Mouse (Mus musculus) heart, postnatal 0 days (tissue): ENCODE data around the gene Mknk2. TPM values are rescaled to one million over a fixed set of nuclear protein-coding genes. Genes with fewer than 3 reads are reported as not detected.
A peak's percentile ranks its signal among the peaks of the same experiment; 100 is the strongest.

Experiments used
- ATAC-seq: fragments of 200-750 bp; cut with Nextera tagmentation; 2 replicates; pipeline ENCODE4 v1.8.0; 2017; ENCODE audit warnings: low read depth, moderate number of reproducible peaks, moderate library complexity; ENCODE audit not compliant: insufficient read depth
- DNase-seq: peaks from one replicate; pipeline ENCODE4 v3.0.0-alpha.2; 2016; ENCODE audit warnings: low spot score
- H3K27ac ChIP-seq: fragments of 300-500 bp; sonication (generic); 2 replicates; pipeline ENCODE4 v1.5.1; 2014; ENCODE audit warnings: low read depth, mild to moderate bottlenecking
- H3K27me3 ChIP-seq: fragments of 300-500 bp; sonication (generic); 2 replicates; pipeline ENCODE4 v1.6.1; 2014; ENCODE audit warnings: low read length, mixed read lengths; ENCODE audit not compliant: control insufficient read depth, insufficient read depth
- H3K36me3 ChIP-seq: fragments of 300-500 bp; sonication (generic); replicated peaks from 2 replicates; pipeline ENCODE4 v1.6.1; 2014; ENCODE audit warnings: low read length, mixed read lengths; ENCODE audit not compliant: control insufficient read depth, insufficient read depth
- H3K4me1 ChIP-seq: fragments of 300-500 bp; sonication (generic); 2 replicates; pipeline ENCODE4 v1.6.1; 2014; ENCODE audit warnings: antibody characterized with exemption; ENCODE audit not compliant: control insufficient read depth, insufficient read depth
- H3K4me2 ChIP-seq: fragments of 300-500 bp; sonication (generic); 2 replicates; pipeline ENCODE4 v1.6.1; 2014; ENCODE audit warnings: low read depth, mild to moderate bottlenecking, low read length, moderate library complexity
- H3K4me3 ChIP-seq: fragments of 300-500 bp; sonication (generic); 2 replicates; pipeline ENCODE4 v1.5.1; 2014; ENCODE audit warnings: low read depth, low read length
- H3K9ac ChIP-seq: fragments of 300-500 bp; sonication (generic); replicated peaks from 2 replicates; pipeline ENCODE4 v1.6.1; 2014; ENCODE audit warnings: low read depth, low read length, mixed read lengths
- H3K9me3 ChIP-seq: fragments of 300-500 bp; sonication (generic); replicated peaks from 2 replicates; pipeline ENCODE4 v1.6.1; 2016; ENCODE audit warnings: low read length; ENCODE audit not compliant: control insufficient read depth
- CTCF ChIP-seq: IDR thresholded peaks from 2 replicates; pipeline ENCODE4 v1.5.1; 2016; ENCODE audit warnings: antibody characterized with exemption, control low read depth, low read depth
- EP300 ChIP-seq: IDR thresholded peaks from 2 replicates; pipeline ENCODE4 v1.6.1; 2016; ENCODE audit warnings: antibody characterized with exemption, low read depth
- WGBS: fragments of 180-500 bp; shearing (Covaris S2); extraction: QIAGEN DNeasy Blood & Tissue Kit; methylation state at CpG from one replicate; pipeline ENCODE4 v1.1.7; 2014; 5-methylcytosine and 5-hydroxymethylcytosine counted together
- polyA plus RNA-seq: library from polyadenylated mRNA; unstranded; fragments of >200 nt; fragmentation: Nextera tagmentation; extraction: Ambion mirVana; gene quantifications from 2 replicates; pipeline ENCODE4 v1.2.1, GENCODE M21; 2015
- total RNA-seq: library from RNA; depleted of rRNA; stranded (reverse); fragments of >200 nt; gene quantifications from 2 replicates; pipeline ENCODE4 v1.2.3, GENCODE M21; 2014; ENCODE audit warnings: low replicate concordance

The Mknk2 gene
- total and polyA plus RNA-seq, 2 experiments from 2014 or later: 76.9 to 150 TPM

GRCm38 (mm10) chr10:80695186-80695585, 17.3 kb upstream of the Mknk2 start:
- peak overlapping the region; percentile 36; the same call in 1 of the 2 replicates for H3K4me2 ChIP-seq
- H3K9ac ChIP-seq: no peak overlapping the region
- no peaks in the 10 kb centered on the region for H3K27me3 ChIP-seq
- H3K9me3 ChIP-seq: no peaks in the 10 kb centered on the region
- ATAC-seq: no peak
- H3K4me3 ChIP-seq: no peak overlapping the region
- TF ChIP-seq CTCF: no peak
- TF ChIP-seq EP300: no peak
- H3K36me3 ChIP-seq: peaks cover 24% of the 10 kb centered on the region
- DNase-seq: no peak
- H3K27ac ChIP-seq: peak overlapping the region; percentile 55; the same call in 1 of the 2 replicates
- peaks cover 12% of the 10 kb centered on the region; the same call in 1 of the 2 replicates for H3K4me1 ChIP-seq
- 60% methylated on average over 2 of the region's 2 CpGs for WGBS

- Histone ChIP-seq H3K4me2 (no peak overlapping the region; the same call in 1 of the 2 replicates), H3K9me3 (no peaks in the 10 kb centered on the region), H3K27ac (peak overlapping the region; percentile 55; the same call in 1 of the 2 replicates), H3K9ac (no peak overlapping the region), H3K4me3 (no peak overlapping the region), H3K27me3 (no peaks in the 10 kb centered on the region), H3K4me1 (peaks cover 12% of the 10 kb centered on the region; the same call in 1 of the 2 replicates), H3K36me3 (peaks cover 32% of the 10 kb centered on the region)
- WGBS: 87% methylated on average over 13 of the region's 13 CpGs
- no peak for TF ChIP-seq CTCF
- TF ChIP-seq EP300: no peak
- ATAC-seq: no peak
- DNase-seq: no peak
These were observed 16.4 kb upstream of the Mknk2 start for GRCm38 (mm10) chr10:80694159-80694938.

GRCm38 (mm10) chr10:80693401-80694045, 15.6 kb upstream of the Mknk2 start:
- Histone ChIP-seq H3K27ac (peak overlapping the region; percentile 20; the same call in 1 of the 2 replicates), H3K4me1 (peaks cover 12% of the 10 kb centered on the region; the same call in 1 of the 2 replicates), H3K9ac (no peak overlapping the region)

GRCm38 (mm10) chr10:80692249-80693165, 14.6 kb upstream of the Mknk2 start:
- Histone ChIP-seq H3K9me3 (no peaks in the 10 kb centered on the region), H3K27ac (peak overlapping the region; percentile 15; the same call in 1 of the 2 replicates), H3K4me1 (peaks cover 9% of the 10 kb centered on the region; the same call in 1 of the 2 replicates), H3K4me2 (no peak overlapping the region), H3K27me3 (no peaks in the 10 kb centered on the region), H3K36me3 (peaks cover 31% of the 10 kb centered on the region), H3K9ac (no peak overlapping the region), H3K4me3 (no peak overlapping the region)
- WGBS: 76% methylated on average over 14 of the region's 14 CpGs
- ATAC-seq: no peak
- TF ChIP-seq CTCF (no peak), EP300 (no peak)
- no peak for DNase-seq

More at GRCm38 (mm10) chr10:80693401-80694045, 15.6 kb upstream of the Mknk2 start:
- no peaks in the 10 kb centered on the region for H3K27me3 ChIP-seq
- DNase-seq (no peak), ATAC-seq (no peak)
- 82% methylated on average over 12 of the region's 12 CpGs for WGBS
- peaks cover 36% of the 10 kb centered on the region for H3K36me3 ChIP-seq
- no peak for TF ChIP-seq CTCF
- no peak for TF ChIP-seq EP300
- H3K4me2 ChIP-seq: no peak overlapping the region
- H3K4me3 ChIP-seq: no peak overlapping the region
- H3K9me3 ChIP-seq: no peaks in the 10 kb centered on the region

- no peak overlapping the region for H3K4me3 ChIP-seq
- no peaks in the 10 kb centered on the region for H3K9me3 ChIP-seq
- peak; percentile 77 for DNase-seq
- no peaks in the 10 kb centered on the region for H3K27me3 ChIP-seq
- no peak overlapping the region for H3K4me2 ChIP-seq
- no peak overlapping the region for H3K9ac ChIP-seq
- H3K27ac ChIP-seq: no peak overlapping the region
- H3K36me3 ChIP-seq: peaks cover 42% of the 10 kb centered on the region
- no peaks in the 10 kb centered on the region for H3K4me1 ChIP-seq
- WGBS: 25% methylated on average over 5 of the region's 5 CpGs
- peak; percentile 83 for ATAC-seq
- TF ChIP-seq EP300: no peak
- peak; percentile 87 for TF ChIP-seq CTCF
These were observed 9.9 kb upstream of the Mknk2 start for GRCm38 (mm10) chr10:80687850-80688249.
